ENCODE assay signal across 8 mouse cellular contexts in genomic region chr4:106776998-106777397, GRCm38 (mm10). TPM values are rescaled to one million over a fixed set of nuclear protein-coding genes. Genes with fewer than 3 reads are reported as not detected.
DNase-seq lines count a peak whose midpoint lies in the region.
"Had no signal": no experiment of that assay in that cellular context is flagged by ENCODE, and none has a peak within 500 bp of the region (broad histone marks: within the 10 kb centered on the region; RNA-seq: fewer than 3 reads in every experiment).

No protein-coding gene starts in this region.

- intact Hi-C loops in left cerebral cortex, postnatal 14 days (cut with DNase I), result no loop called here

- DNase-seq in embryo, embryonic 11 days, result peak; percentile 86
- DNase-seq in frontal cortex, postnatal 10 days (ENCODE audit: low spot score in 2 of 2), result peak; percentile 63 to 66
- DNase-seq in left cerebral cortex, postnatal 14 days (ENCODE audit: low spot score in 2 of 2), result peak; percentile 78 to 90
- peak; percentile 79 for DNase-seq in right cerebral cortex, adult 18-20 months
- no peak for DNase-seq in urinary bladder, postnatal 36 days (ENCODE audit: low spot score in 2 of 2)
- DNase-seq in B cell, adult 2 months, result no peak
- no peak for DNase-seq in kidney, adult 11 months
- DNase-seq: lung, postnatal 4 days had no signal

RNA-seq across cellular contexts. Expression of gene Acot11, which starts 27.8 kb away (rescaled TPM):
- 10 to 100 TPM; 30.5 to 34.1 TPM for total RNA-seq in left cerebral cortex, postnatal 14 days (2021)

RNA-seq across cellular contexts. Expression of gene Fam151a, which starts 43.3 kb away (rescaled TPM):
- not detected for total RNA-seq in left cerebral cortex, postnatal 14 days (2021)

RNA-seq across cellular contexts. Expression of gene Mroh7, which starts 46.3 kb away (rescaled TPM):
- total RNA-seq in left cerebral cortex, postnatal 14 days (2021), result 1 to 10 TPM; 2.1 to 2.2 TPM

Comparison
In these comparisons a context has a peak if more than half of its experiments do, and no peak if none do; other contexts are left out.
1. DNase-seq: peak in embryo, embryonic 11 days (single experiment), frontal cortex, postnatal 10 days (2 of 2), left cerebral cortex, postnatal 14 days (2 of 2) and right cerebral cortex, adult 18-20 months (single experiment); none in urinary bladder, postnatal 36 days (0 of 2), B cell, adult 2 months (0 of 2) and kidney, adult 11 months (single experiment).